Mouse (Mus musculus): ENCODE results near the gene Gtf3a.
"Not testable (repeated sequence)": the region's sequence is repeated elsewhere in the genome, so short reads cannot be mapped to it uniquely, and the experiment has no call there.

The Gtf3a gene

GRCm38 (mm10) chr5:146948508-146949088 lies at the start of gene Gtf3a:
Gtf3a (plus strand) TSS chr5:146948657.
- DNase-seq (ENCODE audit: low spot score in 2 of 2): peak; percentile 73 to 87

- DNase-seq (ENCODE audit: low spot score in 2 of 2): no peak
These were observed 48.1 kb upstream of the Gtf3a start for GRCm38 (mm10) chr5:146900331-146900730.

GRCm38 (mm10) chr5:146901501-146901900 lies 47.0 kb upstream of the Gtf3a start:
- no peak for DNase-seq (ENCODE audit: low spot score in 2 of 2)

GRCm38 (mm10) chr5:146904404-146904803 lies 44.1 kb upstream of the Gtf3a start:
- peak; percentile 23 to 73 for DNase-seq (ENCODE audit: low spot score in 2 of 2)

GRCm38 (mm10) chr5:146905486-146906172 lies 42.8 kb upstream of the Gtf3a start:
- DNase-seq (ENCODE audit: low spot score in 2 of 2): peak; percentile 38 to 80

GRCm38 (mm10) chr5:146907533-146907932 lies 40.9 kb upstream of the Gtf3a start:
- no peak for DNase-seq (ENCODE audit: low spot score in 2 of 2)

GRCm38 (mm10) chr5:146908629-146909028 lies 39.8 kb upstream of the Gtf3a start:
- no peak for DNase-seq (ENCODE audit: low spot score in 2 of 2)

- no peak for DNase-seq (ENCODE audit: low spot score in 2 of 2)
These were observed 36.3 kb upstream of the Gtf3a start for GRCm38 (mm10) chr5:146912206-146912605.

GRCm38 (mm10) chr5:146913355-146913754 lies 35.1 kb upstream of the Gtf3a start:
- no peak for DNase-seq (ENCODE audit: low spot score in 2 of 2)

GRCm38 (mm10) chr5:146914088-146914766 lies 34.2 kb upstream of the Gtf3a start:
- DNase-seq (ENCODE audit: low spot score in 2 of 2): peak; percentile 10 to 62

- DNase-seq (ENCODE audit: low spot score in 2 of 2): no peak
These were observed 32.2 kb upstream of the Gtf3a start for GRCm38 (mm10) chr5:146916273-146916672.

GRCm38 (mm10) chr5:146916806-146917205 lies 31.7 kb upstream of the Gtf3a start:
- no peak for DNase-seq (ENCODE audit: low spot score in 2 of 2)

GRCm38 (mm10) chr5:146917357-146917756 lies 31.1 kb upstream of the Gtf3a start:
- not testable (repeated sequence) for DNase-seq (ENCODE audit: low spot score in 2 of 2)

GRCm38 (mm10) chr5:146919874-146920273 lies 28.6 kb upstream of the Gtf3a start:
- DNase-seq (ENCODE audit: low spot score in 2 of 2): no peak

- no peak for DNase-seq (ENCODE audit: low spot score in 2 of 2)
These were observed 27.9 kb upstream of the Gtf3a start for GRCm38 (mm10) chr5:146920314-146921161.

GRCm38 (mm10) chr5:146921224-146921623 lies 27.2 kb upstream of the Gtf3a start:
- DNase-seq (ENCODE audit: low spot score in 2 of 2): no peak

GRCm38 (mm10) chr5:146923547-146923946 lies 24.9 kb upstream of the Gtf3a start:
- DNase-seq (ENCODE audit: low spot score in 2 of 2): no peak

- no peak for DNase-seq (ENCODE audit: low spot score in 2 of 2)
These were observed 21.8 kb upstream of the Gtf3a start for GRCm38 (mm10) chr5:146926673-146927072.

GRCm38 (mm10) chr5:146931422-146931821 lies 17.0 kb upstream of the Gtf3a start:
- DNase-seq (ENCODE audit: low spot score in 2 of 2): no peak

GRCm38 (mm10) chr5:146931904-146932553 lies 16.4 kb upstream of the Gtf3a start:
- no peak for DNase-seq (ENCODE audit: low spot score in 2 of 2)

GRCm38 (mm10) chr5:146933466-146933865 lies 15.0 kb upstream of the Gtf3a start:
- no peak for DNase-seq (ENCODE audit: low spot score in 2 of 2)

Measured in thymus, postnatal 10 days (tissue).